Mouse (Mus musculus): ENCODE measurements at regions not wholly inside any gene's neighbourhood (a gene's known extent, or its start where the extent isn't known, plus 50 kb on each side); places are given as distances from the start of the nearest gene placed in this dataset.

DNA sequence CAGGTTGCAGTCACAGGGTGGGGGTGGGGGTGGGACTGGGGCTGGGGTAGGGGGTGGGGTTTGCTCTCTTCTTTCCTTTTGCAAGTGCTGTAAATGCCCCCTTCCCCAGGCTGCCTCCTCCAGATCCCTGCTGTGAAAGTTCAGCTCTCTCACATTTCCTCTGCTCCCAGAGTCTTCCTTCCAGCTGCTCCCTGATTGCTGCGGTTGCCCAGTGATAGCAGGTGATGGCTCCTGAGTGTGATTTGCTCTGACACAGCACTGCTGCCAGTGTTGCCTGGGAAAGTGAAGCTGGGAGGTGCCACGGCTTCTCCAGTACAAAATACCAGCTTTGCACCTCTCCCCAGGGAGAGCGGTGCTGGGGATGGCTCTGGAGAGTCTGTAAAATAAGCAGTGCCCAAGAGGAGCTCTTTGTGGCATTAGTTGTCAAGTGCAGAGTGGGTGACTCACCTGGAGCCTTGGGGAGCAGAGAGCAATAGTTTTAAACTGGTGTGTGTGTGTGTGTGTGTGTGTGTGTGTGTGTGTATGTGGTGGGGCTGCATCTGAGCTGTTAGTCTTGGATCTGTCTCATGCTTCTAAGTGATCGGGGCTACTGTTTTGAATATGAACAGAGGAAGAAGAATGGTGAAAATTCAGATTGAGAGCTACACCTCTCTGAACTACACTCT lies 461.6 kb downstream of the 1810013L24Rik start:
- TF ChIP-seq POLR2A (IDR thresholded peaks at IDR 0.05; ENCODE audit: borderline replicate concordance, insufficient read depth, low read length) (no peak), CTCF (IDR thresholded peaks at IDR 0.05; ENCODE audit: borderline replicate concordance, insufficient read depth, low read depth, low read length) (no peak)
